Mouse (Mus musculus): ENCODE measurements around the gene Fxr1.

DNA sequence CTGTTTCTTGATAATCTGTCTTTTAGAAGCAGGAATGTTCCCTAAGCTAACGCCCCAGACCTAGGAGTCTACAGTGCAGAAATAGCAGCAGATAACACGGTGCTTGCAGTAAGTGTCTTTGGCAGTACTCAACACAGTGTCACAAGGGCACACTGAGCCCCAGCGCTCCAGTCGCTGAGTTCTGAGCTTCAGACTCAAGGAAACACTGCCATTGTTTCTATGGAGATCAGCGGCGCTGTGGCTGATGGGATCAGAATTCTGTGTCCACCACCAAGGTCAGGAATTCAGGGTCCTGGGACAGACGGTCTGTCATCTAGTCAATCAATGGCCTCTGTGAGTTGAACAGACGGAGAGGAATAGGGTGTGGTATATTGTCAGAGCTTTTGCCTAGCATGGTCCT is 30.4 kb upstream of the Fxr1 start:
- TF ChIP-seq CTCF (IDR thresholded peaks at IDR 0.05; ENCODE audit: extremely low read depth, insufficient read depth, low read length) (no peak), POLR2A (IDR thresholded peaks at IDR 0.05; ENCODE audit: extremely low read depth, insufficient read depth, low read length) (no peak)
